Mouse (Mus musculus) spleen, postnatal 10 days (tissue): Measurements from ENCODE around the gene Gm20914.
"Not testable (repeated sequence)": the region's sequence is repeated elsewhere in the genome, so short reads cannot be mapped to it uniquely, and the experiment has no call there.

Experiments used
- DNase-seq, 2 experiments: peaks; one replicate each; pipeline ENCODE4 v3.0.0; 2021 to 2022; ENCODE audit warnings: low spot score in 2 of 2

Gm20914 gene

DNA sequence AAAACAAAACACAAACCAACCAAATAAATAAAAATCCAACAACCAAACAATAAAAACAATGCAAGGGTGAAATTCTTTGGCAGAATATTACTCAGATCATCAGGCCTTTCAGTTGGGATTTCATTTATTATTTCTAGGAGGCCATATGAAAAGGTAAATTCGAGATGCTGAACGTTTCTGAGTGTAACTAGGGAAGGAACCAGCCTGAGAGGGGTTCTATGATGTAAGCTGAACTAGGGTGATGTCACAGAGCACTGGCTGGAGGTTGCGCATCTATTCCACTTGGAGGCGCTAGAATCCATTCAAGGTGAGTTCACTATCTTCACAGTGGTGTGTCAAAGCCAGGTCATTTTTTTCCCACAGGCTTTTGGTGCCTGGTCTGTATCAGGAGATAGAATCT is at the start of gene Gm20914:
Gene Gm20914 (plus strand): TSS at position 301 of the 400 bp plus-strand sequence.
- DNase-seq = not testable (repeated sequence)
